Mouse (Mus musculus) liver, adult 2 months (tissue): ENCODE data around the gene Tox3. TPM values are rescaled to one million over a fixed set of nuclear protein-coding genes. Genes with fewer than 3 reads are reported as not detected.

Experiments
- DNase-seq: peaks from one replicate; pipeline ENCODE4 v3.0.0-alpha.2; 2011; ENCODE audit warnings: low read depth, low spot score; ENCODE audit errors: extremely low read depth
- H3K27ac ChIP-seq: fragments of 200-500 bp; replicated peaks from 2 replicates; pipeline ENCODE4 v1.5.1; 2012; ENCODE audit warnings: low read depth, mild to moderate bottlenecking, control low read depth, inconsistent platforms, low read length; ENCODE audit not compliant: insufficient read depth
- H3K27me3 ChIP-seq: fragments of 200-500 bp; 2 replicates; pipeline ENCODE4 v1.6.1; 2012; ENCODE audit warnings: mild to moderate bottlenecking, moderate library complexity, low read length, inconsistent platforms; ENCODE audit not compliant: control insufficient read depth, insufficient read depth
- H3K36me3 ChIP-seq: fragments of 200-500 bp; 2 replicates; pipeline ENCODE4 v1.6.1; 2012; ENCODE audit warnings: low read length, inconsistent platforms; ENCODE audit not compliant: control insufficient read depth, insufficient read depth
- H3K4me1 ChIP-seq: fragments of 200-500 bp; 2 replicates; pipeline ENCODE4 v1.6.1; 2011; ENCODE audit warnings: low read length; ENCODE audit not compliant: control insufficient read depth, insufficient read depth
- H3K4me3 ChIP-seq: fragments of 200-500 bp; 2 replicates; pipeline ENCODE4 v1.5.1; 2011; ENCODE audit warnings: low read depth, mild to moderate bottlenecking, control low read depth, low read length, moderate library complexity; ENCODE audit not compliant: insufficient read depth
- H3K79me2 ChIP-seq: fragments of 200-500 bp; 2 replicates; pipeline ENCODE4 v1.6.1; 2012; ENCODE audit warnings: inconsistent platforms, mild to moderate bottlenecking, low read length, moderate library complexity; ENCODE audit not compliant: control insufficient read depth, insufficient read depth
- H3K9ac ChIP-seq: fragments of 200-500 bp; 2 replicates; pipeline ENCODE4 v1.6.1; 2012; ENCODE audit warnings: low read depth, mild to moderate bottlenecking, control low read depth, inconsistent platforms, low read length
- CTCF ChIP-seq: fragments of 200-500 bp; IDR thresholded peaks from 2 replicates; pipeline ENCODE4 v1.5.1; 2011; ENCODE audit warnings: low read depth, low read length, control low read depth
- POLR2A ChIP-seq: fragments of 200-500 bp; IDR thresholded peaks from 2 replicates; pipeline ENCODE4 v1.6.1; 2011; ENCODE audit warnings: low read length, control low read depth; ENCODE audit not compliant: insufficient read depth; ENCODE audit errors: extremely low read depth
- WGBS: fragments of 180-500 bp; shearing (Covaris S2); methylation state at CpG from one replicate; pipeline ENCODE4 v1.1.7; 2018; 5-methylcytosine and 5-hydroxymethylcytosine counted together
- polyA plus RNA-seq: library from polyadenylated mRNA; depleted of rRNA; stranded (reverse); fragments of >200 nt; gene quantifications from 2 replicates; pipeline ENCODE4 v1.2.3, GENCODE M21; 2012
- total RNA-seq: library from RNA; depleted of rRNA; stranded (reverse); fragments of >200 nt; gene quantifications from 2 replicates; pipeline ENCODE4 v1.2.3, GENCODE M21; 2014

Gene Tox3
- total and polyA plus RNA-seq, 2 experiments, result 0.07 TPM; not detected in 1

DNA sequence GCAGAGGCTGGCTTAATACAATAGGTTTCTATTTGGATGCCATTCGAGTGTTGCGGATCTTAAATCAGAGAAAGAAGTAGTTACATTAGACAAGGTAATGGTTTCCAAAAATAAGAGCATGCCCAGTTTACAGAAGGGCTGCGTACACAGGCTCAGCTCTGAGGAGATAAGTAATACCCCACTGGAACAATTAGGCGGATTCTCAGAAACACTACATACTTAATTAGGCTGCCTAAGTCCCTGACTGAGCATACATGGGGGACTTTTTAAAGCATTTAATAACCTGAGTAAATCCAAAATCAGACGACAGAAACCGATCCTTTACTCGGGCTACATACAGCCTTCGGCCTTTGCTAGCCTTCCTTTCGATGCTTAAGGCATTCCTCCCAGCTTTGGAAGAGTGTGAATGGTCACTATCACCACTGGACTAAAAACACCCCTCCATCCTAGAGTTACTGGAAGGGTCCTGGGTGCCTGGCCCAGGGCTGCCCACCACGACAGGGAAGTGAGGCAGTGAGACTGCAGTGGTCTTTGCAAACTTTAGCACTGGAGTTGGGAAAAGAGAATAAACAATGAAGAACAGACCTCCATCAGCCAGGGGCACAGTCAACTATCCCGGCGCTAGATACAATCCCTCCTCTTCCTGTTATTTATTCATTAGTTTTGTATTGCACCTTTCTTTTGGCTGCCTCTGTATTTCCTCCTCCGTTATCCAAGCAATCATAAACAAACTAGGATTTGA, 1.8 kb downstream of the Tox3 start:
- H3K9ac ChIP-seq, result no peak overlapping the region
- no peaks in the 10 kb centered on the region for H3K4me1 ChIP-seq
- no peak for TF ChIP-seq POLR2A
- TF ChIP-seq CTCF, result no peak
- 49% methylated on average over 13 of the region's 13 CpGs for WGBS
- peaks cover 2% of the 10 kb centered on the region; the same call in 1 of the 2 replicates for H3K27me3 ChIP-seq
- no peak for DNase-seq
- H3K27ac ChIP-seq, result no peak overlapping the region
- H3K4me3 ChIP-seq, result no peak overlapping the region
- H3K79me2 ChIP-seq, result no peaks in the 10 kb centered on the region
- H3K36me3 ChIP-seq, result no peaks in the 10 kb centered on the region

DNA sequence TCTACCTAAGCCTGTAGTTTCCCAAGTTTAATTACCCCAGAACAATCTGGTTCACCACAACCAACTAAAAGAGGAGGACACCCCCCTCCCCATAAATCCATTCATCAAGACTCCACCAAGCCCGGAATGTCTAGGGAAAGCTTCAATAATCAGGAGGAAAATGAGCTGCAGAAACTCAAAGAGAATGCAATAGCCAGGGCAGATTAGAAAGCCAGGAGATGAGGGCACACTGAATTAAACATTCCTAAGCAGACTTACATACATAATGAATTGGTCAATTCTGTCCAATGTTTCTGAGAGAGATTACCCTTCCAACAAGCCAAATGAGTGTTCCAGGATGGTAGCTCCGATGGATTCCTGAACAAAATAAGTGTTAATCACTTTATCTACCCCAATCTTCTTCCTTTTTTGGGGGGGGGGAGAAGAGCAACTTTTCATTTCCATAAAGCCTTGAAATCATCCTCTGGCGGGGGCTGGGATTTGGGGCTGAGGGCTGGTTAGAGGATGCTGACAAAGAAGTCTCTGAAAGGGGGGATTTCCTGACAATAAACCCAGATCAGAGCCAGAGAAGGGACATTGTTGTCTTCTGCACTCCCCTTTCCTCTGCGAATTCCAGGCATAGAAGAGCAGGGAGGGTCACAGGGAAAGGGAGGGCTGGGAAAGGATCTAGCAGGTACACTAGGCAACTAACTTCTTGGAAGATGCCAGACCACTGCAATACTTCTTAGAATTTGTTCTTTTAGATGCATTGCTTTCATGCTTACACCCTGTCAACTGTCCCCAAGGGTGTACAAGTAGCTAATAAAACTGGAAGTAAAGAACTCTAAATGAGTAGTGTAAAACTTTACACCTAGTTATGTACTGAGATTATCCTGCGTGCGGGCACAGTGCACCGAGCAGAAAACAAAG, 17.5 kb downstream of the Tox3 start:
- WGBS, result 84% methylated on average over 7 of the region's 7 CpGs
- H3K27me3 ChIP-seq, result no peaks in the 10 kb centered on the region
- no peak overlapping the region for H3K4me3 ChIP-seq
- H3K9ac ChIP-seq, result no peak overlapping the region
- no peak overlapping the region for H3K27ac ChIP-seq
- TF ChIP-seq CTCF, result no peak
- H3K36me3 ChIP-seq, result no peaks in the 10 kb centered on the region
- no peak for DNase-seq
- H3K79me2 ChIP-seq, result no peaks in the 10 kb centered on the region
- no peaks in the 10 kb centered on the region for H3K4me1 ChIP-seq

DNA sequence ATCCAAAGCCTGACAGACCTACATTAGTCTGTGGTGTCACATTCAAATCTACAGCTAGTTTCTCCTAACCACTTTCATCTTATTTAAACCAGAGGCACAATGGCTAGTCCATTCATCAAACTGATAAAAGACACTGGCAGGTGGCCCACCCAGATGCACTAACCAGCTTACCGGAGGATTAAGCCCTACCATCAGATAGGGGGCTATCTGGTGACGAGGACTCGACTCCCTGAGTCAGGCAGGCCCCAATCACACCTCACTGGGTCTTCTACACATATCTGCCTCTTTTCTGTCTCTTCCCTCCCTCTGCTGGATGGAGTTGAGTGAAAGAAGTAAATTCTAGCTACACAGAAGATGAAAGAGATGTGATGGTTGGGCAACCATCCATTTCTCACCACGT, 24.3 kb downstream of the Tox3 start:
- Histone ChIP-seq H3K4me1 (no peaks in the 10 kb centered on the region), H3K4me3 (no peak overlapping the region), H3K9ac (no peak overlapping the region)

GRCm38 (mm10) chr8:90322701-90323439, 25.3 kb downstream of the Tox3 start:
- no peaks in the 10 kb centered on the region for H3K4me1 ChIP-seq
- no peaks in the 10 kb centered on the region for H3K79me2 ChIP-seq
- no peak overlapping the region for H3K9ac ChIP-seq
- no peak overlapping the region for H3K4me3 ChIP-seq
- no peaks in the 10 kb centered on the region for H3K36me3 ChIP-seq
- 82% methylated on average over 8 of the region's 8 CpGs for WGBS
- DNase-seq, result no peak
- TF ChIP-seq POLR2A (no peak), CTCF (no peak)
- no peaks in the 10 kb centered on the region for H3K27me3 ChIP-seq
- no peak overlapping the region for H3K27ac ChIP-seq

More for the DNA sequence above, 24.3 kb downstream of the Tox3 start:
- 32% methylated on average over 4 of the region's 4 CpGs for WGBS
- Histone ChIP-seq H3K79me2 (no peaks in the 10 kb centered on the region), H3K27ac (no peak overlapping the region), H3K36me3 (no peaks in the 10 kb centered on the region), H3K27me3 (no peaks in the 10 kb centered on the region)
- TF ChIP-seq CTCF (no peak), POLR2A (no peak)
- DNase-seq, result no peak

GRCm38 (mm10) chr8:90321255-90321654, 26.9 kb downstream of the Tox3 start:
- no peaks in the 10 kb centered on the region for H3K79me2 ChIP-seq
- no peaks in the 10 kb centered on the region for H3K4me1 ChIP-seq
- H3K4me3 ChIP-seq, result no peak overlapping the region
- no peak for DNase-seq
- no peak overlapping the region for H3K27ac ChIP-seq
- 94% methylated on average over 1 of the region's 1 CpGs for WGBS
- no peak for TF ChIP-seq CTCF
- H3K27me3 ChIP-seq, result no peaks in the 10 kb centered on the region
- H3K36me3 ChIP-seq, result no peaks in the 10 kb centered on the region
- no peak overlapping the region for H3K9ac ChIP-seq
